Mouse (Mus musculus): ENCODE measurements around the gene Foxn3. TPM values are rescaled to one million over a fixed set of nuclear protein-coding genes. Genes with fewer than 3 reads are reported as not detected.

Foxn3 gene
- total and polyA plus RNA-seq, 2 experiments: 21.1 to 27.3 TPM

- no peaks in the 10 kb centered on the region for H3K4me1 ChIP-seq (ENCODE audit: control insufficient read depth, insufficient read depth, low read length)
- no peak for TF ChIP-seq POLR2A (IDR thresholded peaks at IDR 0.05; ENCODE audit: extremely low read depth, insufficient read depth, low read length)
- TF ChIP-seq CTCF (IDR thresholded peaks at IDR 0.05; ENCODE audit: low read depth, low read length): no peak
- no peak overlapping the region for H3K9ac ChIP-seq (ENCODE audit: low read depth, low read length)
- DNase-seq (ENCODE audit: extremely low read depth, low read depth, low spot score): no peak
- H3K79me2 ChIP-seq (ENCODE audit: control insufficient read depth, insufficient read depth, low read length): no peaks in the 10 kb centered on the region
- no peak overlapping the region for H3K4me3 ChIP-seq (ENCODE audit: insufficient read depth, low read depth, low read length)
- no peaks in the 10 kb centered on the region for H3K27me3 ChIP-seq (ENCODE audit: control insufficient read depth, insufficient read depth, low read length)
- no peak overlapping the region for H3K27ac ChIP-seq (replicated peaks; ENCODE audit: insufficient read depth, low read depth, low read length)
- 82% methylated on average over 25 of the region's 25 CpGs for WGBS
- no peaks in the 10 kb centered on the region for H3K36me3 ChIP-seq (ENCODE audit: control insufficient read depth, insufficient read depth, low read length)
Measured at GRCm38 (mm10) chr12:99570197-99570956, 7.0 kb upstream of the Foxn3 start.

- no peak for DNase-seq (ENCODE audit: extremely low read depth, low read depth, low spot score)
- 74% methylated on average over 2 of the region's 2 CpGs for WGBS
- Histone ChIP-seq H3K27me3 (ENCODE audit: control insufficient read depth, insufficient read depth, low read length) (no peaks in the 10 kb centered on the region), H3K36me3 (ENCODE audit: control insufficient read depth, insufficient read depth, low read length) (no peaks in the 10 kb centered on the region), H3K4me3 (ENCODE audit: insufficient read depth, low read depth, low read length) (no peak overlapping the region), H3K27ac (replicated peaks; ENCODE audit: insufficient read depth, low read depth, low read length) (no peak overlapping the region), H3K79me2 (ENCODE audit: control insufficient read depth, insufficient read depth, low read length) (no peaks in the 10 kb centered on the region), H3K9ac (ENCODE audit: low read depth, low read length) (no peak overlapping the region), H3K4me1 (ENCODE audit: control insufficient read depth, insufficient read depth, low read length) (peaks cover 7% of the 10 kb centered on the region; the same call in 1 of the 2 replicates)
- TF ChIP-seq CTCF (IDR thresholded peaks at IDR 0.05; ENCODE audit: low read depth, low read length) (no peak), POLR2A (IDR thresholded peaks at IDR 0.05; ENCODE audit: extremely low read depth, insufficient read depth, low read length) (no peak)
Measured at GRCm38 (mm10) chr12:99565606-99566005, 2.2 kb upstream of the Foxn3 start.

GRCm38 (mm10) chr12:99564301-99564910 is 1.0 kb upstream of the Foxn3 start:
- no peak for TF ChIP-seq CTCF (IDR thresholded peaks at IDR 0.05; ENCODE audit: low read depth, low read length)
- TF ChIP-seq POLR2A (IDR thresholded peaks at IDR 0.05; ENCODE audit: extremely low read depth, insufficient read depth, low read length): no peak
- no peak overlapping the region for H3K27ac ChIP-seq (replicated peaks; ENCODE audit: insufficient read depth, low read depth, low read length)
- no peaks in the 10 kb centered on the region for H3K36me3 ChIP-seq (ENCODE audit: control insufficient read depth, insufficient read depth, low read length)
- no peak overlapping the region for H3K9ac ChIP-seq (ENCODE audit: low read depth, low read length)
- peak; percentile 31 for DNase-seq (ENCODE audit: extremely low read depth, low read depth, low spot score)
- H3K79me2 ChIP-seq (ENCODE audit: control insufficient read depth, insufficient read depth, low read length): no peaks in the 10 kb centered on the region
- 56% methylated on average over 9 of the region's 9 CpGs for WGBS
- H3K4me1 ChIP-seq (ENCODE audit: control insufficient read depth, insufficient read depth, low read length): peaks cover 8% of the 10 kb centered on the region; the same call in 1 of the 2 replicates
- no peak overlapping the region for H3K4me3 ChIP-seq (ENCODE audit: insufficient read depth, low read depth, low read length)
- no peaks in the 10 kb centered on the region for H3K27me3 ChIP-seq (ENCODE audit: control insufficient read depth, insufficient read depth, low read length)

GRCm38 (mm10) chr12:99562867-99563189 is 554 bp downstream of the Foxn3 start:
- Histone ChIP-seq H3K36me3 (ENCODE audit: control insufficient read depth, insufficient read depth, low read length) (no peaks in the 10 kb centered on the region), H3K79me2 (ENCODE audit: control insufficient read depth, insufficient read depth, low read length) (peaks cover 7% of the 10 kb centered on the region; the same call in 1 of the 2 replicates), H3K4me3 (ENCODE audit: insufficient read depth, low read depth, low read length) (peak overlapping the region; percentile 95), H3K27me3 (ENCODE audit: control insufficient read depth, insufficient read depth, low read length) (no peaks in the 10 kb centered on the region), H3K27ac (replicated peaks; ENCODE audit: insufficient read depth, low read depth, low read length) (no peak overlapping the region), H3K4me1 (ENCODE audit: control insufficient read depth, insufficient read depth, low read length) (peaks cover 8% of the 10 kb centered on the region; the same call in 1 of the 2 replicates), H3K9ac (ENCODE audit: low read depth, low read length) (peak overlapping the region; percentile 42; the same call in 1 of the 2 replicates)
- TF ChIP-seq POLR2A (IDR thresholded peaks at IDR 0.05; ENCODE audit: extremely low read depth, insufficient read depth, low read length): no peak
- no peak for TF ChIP-seq CTCF (IDR thresholded peaks at IDR 0.05; ENCODE audit: low read depth, low read length)
- WGBS: under 1% methylated on average over 10 of the region's 10 CpGs
- DNase-seq (ENCODE audit: extremely low read depth, low read depth, low spot score): peak; percentile 84

- peaks cover 8% of the 10 kb centered on the region; the same call in 1 of the 2 replicates for H3K4me1 ChIP-seq (ENCODE audit: control insufficient read depth, insufficient read depth, low read length)
- peak; percentile 69 for DNase-seq (ENCODE audit: extremely low read depth, low read depth, low spot score)
- H3K27me3 ChIP-seq (ENCODE audit: control insufficient read depth, insufficient read depth, low read length): no peaks in the 10 kb centered on the region
- no peaks in the 10 kb centered on the region for H3K36me3 ChIP-seq (ENCODE audit: control insufficient read depth, insufficient read depth, low read length)
- TF ChIP-seq POLR2A (IDR thresholded peaks at IDR 0.05; ENCODE audit: extremely low read depth, insufficient read depth, low read length): 0 out of 2 replicates have a peak, but pooled peaks have one; percentile 28
- TF ChIP-seq CTCF (IDR thresholded peaks at IDR 0.05; ENCODE audit: low read depth, low read length): 0 out of 2 replicates have a peak, but pooled peaks have one; percentile 16
- peak overlapping the region; percentile 77 for H3K9ac ChIP-seq (ENCODE audit: low read depth, low read length)
- H3K79me2 ChIP-seq (ENCODE audit: control insufficient read depth, insufficient read depth, low read length): peaks cover 9% of the 10 kb centered on the region; the same call in 1 of the 2 replicates
- peak overlapping the region; percentile 95 for H3K4me3 ChIP-seq (ENCODE audit: insufficient read depth, low read depth, low read length)
- 1% methylated on average over 24 of the region's 24 CpGs for WGBS
- peak overlapping the region; percentile 91 for H3K27ac ChIP-seq (replicated peaks; ENCODE audit: insufficient read depth, low read depth, low read length)
Measured at GRCm38 (mm10) chr12:99562073-99562866, 1.1 kb downstream of the Foxn3 start.

Data from liver, adult 2 months (tissue).